8 mouse cellular contexts compared by ENCODE assay signal in genomic region chr5:142998171-142998570, GRCm38 (mm10). TPM values are rescaled to one million over a fixed set of nuclear protein-coding genes. Genes with fewer than 3 reads are reported as not detected.
DNase-seq lines count a peak whose midpoint lies in the region; ATAC-seq lines count a peak whose summit lies in the region.

No protein-coding gene starts in this region.

- H3K4me2 ChIP-seq in embryonic facial prominence, embryonic 13.5 days: no peak overlapping the region
- no peak overlapping the region for H3K4me2 ChIP-seq in hindbrain, embryonic 13.5 days
- no peak overlapping the region for H3K4me2 ChIP-seq in limb, embryonic 12.5 days

- peaks cover 27% of the 10 kb centered on the region for H3K36me3 ChIP-seq in embryonic facial prominence, embryonic 13.5 days
- peaks cover 20% of the 10 kb centered on the region for H3K36me3 ChIP-seq in hindbrain, embryonic 13.5 days
- peaks cover 38% of the 10 kb centered on the region for H3K36me3 ChIP-seq in limb, embryonic 12.5 days

- H3K4me1 ChIP-seq in embryonic facial prominence, embryonic 13.5 days: peaks cover 58% of the 10 kb centered on the region
- peaks cover 31% of the 10 kb centered on the region for H3K4me1 ChIP-seq in hindbrain, embryonic 13.5 days (replicated peaks)
- H3K4me1 ChIP-seq in limb, embryonic 12.5 days (replicated peaks): peaks cover 59% of the 10 kb centered on the region

- ATAC-seq in embryonic facial prominence, embryonic 13.5 days (ENCODE audit: insufficient number of reproducible peaks, insufficient read depth, low FRiP score, low TSS enrichment, low read depth): no peak
- ATAC-seq in hindbrain, embryonic 13.5 days (ENCODE audit: low FRiP score): no peak
- ATAC-seq in limb, embryonic 12.5 days (ENCODE audit: insufficient number of reproducible peaks, insufficient read depth, low FRiP score, low TSS enrichment, low read depth): no peak
- ATAC-seq in activated CD4-positive, CD25-positive, alpha-beta regulatory T cell, adult 4 months: no peak

- peak; percentile 40 for DNase-seq in adrenal gland, adult 8-10 months
- no peak for DNase-seq in adrenal gland, adult 18-20 months (ENCODE audit: low spot score in 2 of 2)
- DNase-seq in MN1 (ENCODE audit: low spot score): no peak
- DNase-seq in thymus, postnatal 4 days: no peak

- H3K9ac ChIP-seq in embryonic facial prominence, embryonic 13.5 days: 0 out of 2 replicates have a peak overlapping the region, but pooled peaks have one; percentile 2
- H3K9ac ChIP-seq in hindbrain, embryonic 13.5 days: no peak overlapping the region
- H3K9ac ChIP-seq in limb, embryonic 12.5 days (replicated peaks): no peak overlapping the region; the same call in 1 of the 2 replicates

- 30% methylated on average over 2 of the region's 2 CpGs for WGBS in embryonic facial prominence, embryonic 13.5 days
- 51% methylated on average over 2 of the region's 2 CpGs for WGBS in hindbrain, embryonic 13.5 days
- 45% methylated on average over 2 of the region's 2 CpGs for WGBS in limb, embryonic 12.5 days

- peak overlapping the region; percentile 18; the same call in 1 of the 2 replicates for H3K27ac ChIP-seq in embryonic facial prominence, embryonic 13.5 days
- peak overlapping the region; percentile 9 for H3K27ac ChIP-seq in hindbrain, embryonic 13.5 days
- peak overlapping the region; percentile 53; the same call in 1 of the 2 replicates for H3K27ac ChIP-seq in limb, embryonic 12.5 days

- no peaks in the 10 kb centered on the region for H3K27me3 ChIP-seq in embryonic facial prominence, embryonic 13.5 days
- H3K27me3 ChIP-seq in hindbrain, embryonic 13.5 days: no peaks in the 10 kb centered on the region
- H3K27me3 ChIP-seq in limb, embryonic 12.5 days: no peaks in the 10 kb centered on the region

- H3K9me3 ChIP-seq in embryonic facial prominence, embryonic 13.5 days: no peaks in the 10 kb centered on the region
- no peaks in the 10 kb centered on the region for H3K9me3 ChIP-seq in hindbrain, embryonic 13.5 days
- no peaks in the 10 kb centered on the region for H3K9me3 ChIP-seq in limb, embryonic 12.5 days

- no peak overlapping the region for H3K4me3 ChIP-seq in embryonic facial prominence, embryonic 13.5 days
- no peak overlapping the region for H3K4me3 ChIP-seq in hindbrain, embryonic 13.5 days
- no peak overlapping the region for H3K4me3 ChIP-seq in limb, embryonic 12.5 days (replicated peaks)

RNA-seq across cellular contexts. Expression of gene Fscn1, which starts 38.0 kb away (rescaled TPM):
- 10 to 100 TPM; 22.0 to 33.6 (median 31.7) TPM for total RNA-seq in adrenal gland, adult 8-10 months (2022)
- total RNA-seq in adrenal gland, adult 18-20 months (2021): 10 to 100 TPM; 17.3 to 25.6 TPM
- 392 and 441 TPM in 2 replicates for polyA plus RNA-seq in embryonic facial prominence, embryonic 13.5 days (2015; fragmentation: Nextera tagmentation; extraction: Ambion mirVana)
- 484 and 516 TPM in 2 replicates for polyA plus RNA-seq in hindbrain, embryonic 13.5 days (2015; fragmentation: Nextera tagmentation; extraction: Ambion mirVana)
- polyA plus RNA-seq in limb, embryonic 12.5 days (2016; fragmentation: Nextera tagmentation; extraction: Ambion mirVana): 576 and 587 TPM in 2 replicates
- under 1 TPM; 0.26 to 0.42 TPM for polyA plus RNA-seq in activated CD4-positive, CD25-positive, alpha-beta regulatory T cell, adult 4 months (2017; shearing (Covaris generic))

Comparison
In these comparisons a context has a peak if more than half of its experiments do, and no peak if none do; other contexts are left out.
1. RNA of gene Fscn1, which starts 38.0 kb away (polyA plus RNA-seq): 576 to 587 TPM in limb, embryonic 12.5 days, 484 to 516 TPM in hindbrain, embryonic 13.5 days and 392 to 441 TPM in embryonic facial prominence, embryonic 13.5 days; 0.26 to 0.42 TPM in activated CD4-positive, CD25-positive, alpha-beta regulatory T cell, adult 4 months; every median in the first group is over 100 times any median in the second.
2. Peak in every context shown above with its lines, with median percentiles within 50 percentile points of each other: H3K27ac ChIP-seq.